10 mouse cellular contexts compared by ENCODE assay signal in the genomic region with DNA sequence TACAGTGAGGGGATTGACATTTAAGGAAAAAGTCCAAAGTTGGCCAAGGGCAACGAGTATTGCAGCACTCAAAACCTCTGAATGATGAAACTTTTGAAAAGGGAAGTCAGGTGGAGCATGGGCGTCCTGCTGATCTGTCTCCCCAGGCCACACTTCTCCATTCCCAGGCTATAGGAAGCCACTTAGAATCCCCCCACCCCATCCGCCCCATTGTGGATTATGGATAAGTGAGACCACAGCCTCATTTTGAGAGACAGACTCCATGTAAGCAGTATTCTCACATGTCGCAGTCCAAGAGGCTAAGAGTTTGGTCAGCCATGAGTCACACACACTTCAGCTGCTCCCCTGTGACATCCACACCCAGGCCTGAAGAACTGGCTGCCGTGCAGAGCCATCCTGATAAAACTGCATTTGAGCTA. TPM values are rescaled to one million over a fixed set of nuclear protein-coding genes. Genes with fewer than 3 reads are reported as not detected.
DNase-seq lines count a peak whose midpoint lies in the region; ATAC-seq and TF ChIP-seq lines count a peak whose summit lies in the region.
"Had no signal": no experiment of that assay in that cellular context is flagged by ENCODE, and none has a peak within 500 bp of the region (broad histone marks: within the 10 kb centered on the region; RNA-seq: fewer than 3 reads in every experiment).

No protein-coding gene starts in this region.

- no peak overlapping the region for H3K9ac ChIP-seq in liver, embryonic 16.5 days (ENCODE audit: low read depth, low read length)
- no peak overlapping the region for H3K9ac ChIP-seq in intestine, postnatal 0 days (ENCODE audit: low read depth, low read length)
- no peak overlapping the region for H3K9ac ChIP-seq in stomach, embryonic 16.5 days (ENCODE audit: low read length)
- H3K9ac ChIP-seq in hindbrain, embryonic 16.5 days (ENCODE audit: low read depth, low read length), result no peak overlapping the region
- H3K9ac ChIP-seq: heart, embryonic 15.5 days; stomach, embryonic 15.5 days had no signal

- H3K27ac ChIP-seq in liver, embryonic 16.5 days (ENCODE audit: low read length), result no peak overlapping the region
- H3K27ac ChIP-seq in brown adipose tissue, adult 24 weeks (replicated peaks; ENCODE audit: low read depth, low read length), result peak overlapping the region; percentile 90
- no peak overlapping the region for H3K27ac ChIP-seq in intestine, postnatal 0 days (ENCODE audit: low read depth, low read length)
- H3K27ac ChIP-seq in stomach, embryonic 16.5 days (ENCODE audit: low read length), result no peak overlapping the region; the same call in 1 of the 2 replicates
- no peak overlapping the region for H3K27ac ChIP-seq in hindbrain, embryonic 16.5 days (ENCODE audit: low read depth, low read length)
- H3K27ac ChIP-seq: heart, embryonic 15.5 days; stomach, embryonic 15.5 days had no signal

- peaks cover 9% of the 10 kb centered on the region for H3K4me1 ChIP-seq in liver, embryonic 16.5 days (ENCODE audit: control insufficient read depth, low read depth, low read length)
- peaks cover 8% of the 10 kb centered on the region; the same call in 1 of the 2 replicates for H3K4me1 ChIP-seq in brown adipose tissue, adult 24 weeks (ENCODE audit: control insufficient read depth, insufficient read depth, insufficient read length, low read length)
- no peaks in the 10 kb centered on the region for H3K4me1 ChIP-seq in intestine, postnatal 0 days (replicated peaks; ENCODE audit: control insufficient read depth, insufficient read depth, low read length)
- H3K4me1 ChIP-seq in stomach, embryonic 16.5 days (ENCODE audit: control insufficient read depth, insufficient read depth, low read length), result peaks cover 6% of the 10 kb centered on the region
- H3K4me1 ChIP-seq in hindbrain, embryonic 16.5 days (ENCODE audit: control insufficient read depth, insufficient read depth, low read depth, low read length), result no peaks in the 10 kb centered on the region
- H3K4me1 ChIP-seq: stomach, embryonic 15.5 days had no signal

- no peaks in the 10 kb centered on the region for H3K9me3 ChIP-seq in liver, embryonic 16.5 days (replicated peaks; ENCODE audit: control insufficient read depth, low read length)
- H3K9me3 ChIP-seq in intestine, postnatal 0 days (ENCODE audit: control insufficient read depth), result no peaks in the 10 kb centered on the region
- H3K9me3 ChIP-seq in stomach, embryonic 16.5 days (replicated peaks; ENCODE audit: control insufficient read depth, low read length), result no peaks in the 10 kb centered on the region
- H3K9me3 ChIP-seq in hindbrain, embryonic 16.5 days (ENCODE audit: control insufficient read depth, low read length), result no peaks in the 10 kb centered on the region
- H3K9me3 ChIP-seq: heart, embryonic 15.5 days; stomach, embryonic 15.5 days had no signal

- ATAC-seq in liver, embryonic 16.5 days (ENCODE audit: low read depth), result peak; percentile 67
- ATAC-seq in intestine, postnatal 0 days, result 0 out of 2 replicates have a peak, but pooled peaks have one; percentile 38
- ATAC-seq in stomach, embryonic 16.5 days (ENCODE audit: insufficient read depth, low FRiP score), result peak; percentile 69; the same call in 1 of the 2 replicates
- ATAC-seq in hindbrain, embryonic 16.5 days, result no peak

- no peak overlapping the region for H3K4me2 ChIP-seq in liver, embryonic 16.5 days (ENCODE audit: low read depth, low read length)
- H3K4me2 ChIP-seq in intestine, postnatal 0 days (replicated peaks; ENCODE audit: low read depth), result no peak overlapping the region
- H3K4me2 ChIP-seq in stomach, embryonic 16.5 days (ENCODE audit: low read depth, low read length), result no peak overlapping the region
- H3K4me2 ChIP-seq in hindbrain, embryonic 16.5 days (ENCODE audit: low read length), result no peak overlapping the region
- H3K4me2 ChIP-seq: heart, embryonic 15.5 days; stomach, embryonic 15.5 days had no signal

- 29% methylated on average over 5 of the region's 5 CpGs for WGBS in liver, embryonic 16.5 days (ENCODE audit: insufficient replicate concordance)
- 59% methylated on average over 5 of the region's 5 CpGs for WGBS in intestine, postnatal 0 days
- 67% methylated on average over 5 of the region's 5 CpGs for WGBS in stomach, embryonic 16.5 days
- WGBS in hindbrain, embryonic 16.5 days, result 88% methylated on average over 5 of the region's 5 CpGs

- no peak overlapping the region for H3K4me3 ChIP-seq in liver, embryonic 16.5 days (ENCODE audit: low read depth, low read length)
- no peak overlapping the region for H3K4me3 ChIP-seq in brown adipose tissue, adult 24 weeks (ENCODE audit: insufficient read depth, low read depth, low read length)
- no peak overlapping the region for H3K4me3 ChIP-seq in intestine, postnatal 0 days (ENCODE audit: low read depth, low read length)
- no peak overlapping the region for H3K4me3 ChIP-seq in stomach, embryonic 16.5 days (replicated peaks; ENCODE audit: low read length)
- no peak overlapping the region for H3K4me3 ChIP-seq in hindbrain, embryonic 16.5 days (ENCODE audit: low read length)
- H3K4me3 ChIP-seq: heart, embryonic 15.5 days; stomach, embryonic 15.5 days had no signal

- H3K36me3 ChIP-seq in liver, embryonic 16.5 days (ENCODE audit: control insufficient read depth, insufficient read depth), result no peaks in the 10 kb centered on the region
- H3K36me3 ChIP-seq in intestine, postnatal 0 days (ENCODE audit: control insufficient read depth, insufficient read depth), result no peaks in the 10 kb centered on the region
- no peaks in the 10 kb centered on the region for H3K36me3 ChIP-seq in stomach, embryonic 16.5 days (ENCODE audit: control insufficient read depth, insufficient read depth, low read length)
- no peaks in the 10 kb centered on the region for H3K36me3 ChIP-seq in hindbrain, embryonic 16.5 days (ENCODE audit: control insufficient read depth, insufficient read depth, low read length)
- H3K36me3 ChIP-seq: heart, embryonic 15.5 days; stomach, embryonic 15.5 days had no signal

- TF ChIP-seq CTCF in intestine, postnatal 0 days (IDR thresholded peaks at IDR 0.05; ENCODE audit: low read depth), result no peak

- H3K27me3 ChIP-seq in liver, embryonic 16.5 days (ENCODE audit: control insufficient read depth, insufficient read depth, low read depth, low read length), result no peaks in the 10 kb centered on the region
- no peaks in the 10 kb centered on the region for H3K27me3 ChIP-seq in intestine, postnatal 0 days (replicated peaks; ENCODE audit: control insufficient read depth, insufficient read depth, low read length)
- no peaks in the 10 kb centered on the region for H3K27me3 ChIP-seq in stomach, embryonic 16.5 days (ENCODE audit: control insufficient read depth, insufficient read depth, low read length)
- H3K27me3 ChIP-seq in hindbrain, embryonic 16.5 days (replicated peaks; ENCODE audit: control insufficient read depth, insufficient read depth, low read length), result no peaks in the 10 kb centered on the region
- H3K27me3 ChIP-seq: heart, embryonic 15.5 days; stomach, embryonic 15.5 days had no signal

- no peak for DNase-seq in liver
- no peak for DNase-seq in kidney, adult 9 months
- no peak for DNase-seq in kidney, adult 18-20 months

RNA-seq across cellular contexts. Expression of a gene that starts 26.8 kb away (rescaled TPM):
- polyA plus RNA-seq in liver, embryonic 16.5 days (2015; fragmentation: Nextera tagmentation; extraction: Ambion mirVana), result 41.3 and 41.4 TPM in 2 replicates
- 50.2 and 50.6 TPM in 2 replicates for polyA plus RNA-seq in brown adipose tissue, adult 24 weeks (2012; ENCODE audit: insufficient read depth, insufficient read length, missing spikeins)
- 93.6 and 98.0 TPM in 2 replicates for polyA plus RNA-seq in intestine, postnatal 0 days (2015; fragmentation: Nextera tagmentation; extraction: Ambion mirVana)
- polyA plus RNA-seq in stomach, embryonic 16.5 days (2015; fragmentation: Nextera tagmentation; extraction: Ambion mirVana), result 128 and 142 TPM in 2 replicates
- 14.3 and 15.7 TPM in 2 replicates for polyA plus RNA-seq in hindbrain, embryonic 16.5 days (2015; fragmentation: Nextera tagmentation; extraction: Ambion mirVana)
